In genomic region chr11:19468373-19468772, GRCm38 (mm10) we compare ENCODE assay signal across 21 mouse cellular contexts.
DNase-seq lines count a peak whose midpoint lies in the region; ATAC-seq lines count a peak whose summit lies in the region.
"Had no signal": no experiment of that assay in that cellular context is flagged by ENCODE, and none has a peak within 500 bp of the region (broad histone marks: within the 10 kb centered on the region; RNA-seq: fewer than 3 reads in every experiment).

No protein-coding gene starts in this region.

- no peaks in the 10 kb centered on the region for H3K9me3 ChIP-seq in kidney, embryonic 14.5 days (ENCODE audit: control insufficient read depth, low read length)
- no peaks in the 10 kb centered on the region for H3K9me3 ChIP-seq in kidney, embryonic 16.5 days (ENCODE audit: low read length)
- H3K9me3 ChIP-seq: embryonic facial prominence, embryonic 10.5 days; embryonic facial prominence, embryonic 12.5 days; forebrain, embryonic 10.5 days; forebrain, embryonic 12.5 days had no signal

- H3K9ac ChIP-seq in kidney, embryonic 14.5 days (ENCODE audit: low read depth, low read length): no peak overlapping the region
- H3K9ac ChIP-seq in kidney, embryonic 16.5 days (replicated peaks; ENCODE audit: low read length): no peak overlapping the region
- H3K9ac ChIP-seq: embryonic facial prominence, embryonic 12.5 days; forebrain, embryonic 12.5 days had no signal

- H3K27ac ChIP-seq in kidney, embryonic 14.5 days (ENCODE audit: low read depth, low read length): no peak overlapping the region
- no peak overlapping the region for H3K27ac ChIP-seq in kidney, embryonic 16.5 days (ENCODE audit: low read length)
- H3K27ac ChIP-seq: embryonic facial prominence, embryonic 10.5 days; embryonic facial prominence, embryonic 12.5 days; forebrain, embryonic 10.5 days; forebrain, embryonic 12.5 days had no signal

- H3K4me3 ChIP-seq in kidney, embryonic 14.5 days (ENCODE audit: low read length): no peak overlapping the region
- no peak overlapping the region for H3K4me3 ChIP-seq in kidney, embryonic 16.5 days (ENCODE audit: low read length)
- H3K4me3 ChIP-seq: embryonic facial prominence, embryonic 10.5 days; embryonic facial prominence, embryonic 12.5 days; forebrain, embryonic 10.5 days; forebrain, embryonic 12.5 days had no signal

- H3K4me1 ChIP-seq in kidney, embryonic 14.5 days (ENCODE audit: control insufficient read depth, insufficient read depth, low read length): no peaks in the 10 kb centered on the region
- no peaks in the 10 kb centered on the region for H3K4me1 ChIP-seq in kidney, embryonic 16.5 days (ENCODE audit: insufficient read depth, low read length)

- no peak overlapping the region for H3K4me2 ChIP-seq in kidney, embryonic 14.5 days (replicated peaks; ENCODE audit: low read depth, low read length)
- H3K4me2 ChIP-seq in kidney, embryonic 16.5 days (replicated peaks; ENCODE audit: low read depth, low read length): no peak overlapping the region
- H3K4me2 ChIP-seq: embryonic facial prominence, embryonic 12.5 days; forebrain, embryonic 12.5 days had no signal

- ATAC-seq in kidney, embryonic 14.5 days (ENCODE audit: low FRiP score, low TSS enrichment): peak; percentile 84; the same call in 1 of the 2 replicates
- peak; percentile 49; the same call in 1 of the 2 replicates for ATAC-seq in kidney, embryonic 16.5 days (ENCODE audit: low FRiP score, low TSS enrichment)
- ATAC-seq: activated CD4-positive, CD25-positive, alpha-beta regulatory T cell, adult 4 months; forebrain, embryonic 14.5 days; forebrain, embryonic 16.5 days had no signal

- WGBS in kidney, embryonic 14.5 days: 40% methylated on average over 3 of the region's 3 CpGs
- WGBS in kidney, embryonic 16.5 days: 34% methylated on average over 3 of the region's 3 CpGs

- no peaks in the 10 kb centered on the region for H3K27me3 ChIP-seq in kidney, embryonic 14.5 days (ENCODE audit: control insufficient read depth, insufficient read depth, low read length)
- no peaks in the 10 kb centered on the region for H3K27me3 ChIP-seq in kidney, embryonic 16.5 days (ENCODE audit: insufficient read depth, low read length)
- H3K27me3 ChIP-seq: embryonic facial prominence, embryonic 12.5 days; forebrain, embryonic 12.5 days had no signal

- DNase-seq in kidney, adult 8-10 months: no peak
- no peak for DNase-seq in kidney, postnatal 14 days
- peak; percentile 19 for DNase-seq in fat pad, adult 2 months (ENCODE audit: extremely low read depth, low read depth, low spot score)
- DNase-seq in gonadal fat pad, adult 2 months (ENCODE audit: low read depth): peak; percentile 16
- DNase-seq in T-cell, adult 2 months (ENCODE audit: low spot score): no peak
- DNase-seq: adrenal gland, adult 8-10 months; adrenal gland, postnatal 14 days; adrenal gland, postnatal 36 days; cerebellum, adult 11-12 months; cerebellum, adult 2 months; cerebellum, adult 9-10 months; cerebellum, postnatal 25 days had no signal

- no peaks in the 10 kb centered on the region for H3K36me3 ChIP-seq in kidney, embryonic 14.5 days (ENCODE audit: control insufficient read depth, insufficient read depth, low read length)
- no peaks in the 10 kb centered on the region for H3K36me3 ChIP-seq in kidney, embryonic 16.5 days (ENCODE audit: insufficient read depth, low read length)
- H3K36me3 ChIP-seq: embryonic facial prominence, embryonic 10.5 days; embryonic facial prominence, embryonic 12.5 days; forebrain, embryonic 10.5 days; forebrain, embryonic 12.5 days had no signal

Comparison
In these comparisons a context has a peak if more than half of its experiments do, and no peak if none do; other contexts are left out.
1. DNase-seq: peak in fat pad, adult 2 months (single experiment) and gonadal fat pad, adult 2 months (single experiment); none in kidney, adult 8-10 months (0 of 2), kidney, postnatal 14 days (single experiment) and T-cell, adult 2 months (single experiment).